Mouse (Mus musculus): ENCODE measurements at regions not wholly inside any gene's neighbourhood (a gene's known extent, or its start where the extent isn't known, plus 50 kb on each side); places are given as distances from the start of the nearest gene placed in this dataset.

DNA sequence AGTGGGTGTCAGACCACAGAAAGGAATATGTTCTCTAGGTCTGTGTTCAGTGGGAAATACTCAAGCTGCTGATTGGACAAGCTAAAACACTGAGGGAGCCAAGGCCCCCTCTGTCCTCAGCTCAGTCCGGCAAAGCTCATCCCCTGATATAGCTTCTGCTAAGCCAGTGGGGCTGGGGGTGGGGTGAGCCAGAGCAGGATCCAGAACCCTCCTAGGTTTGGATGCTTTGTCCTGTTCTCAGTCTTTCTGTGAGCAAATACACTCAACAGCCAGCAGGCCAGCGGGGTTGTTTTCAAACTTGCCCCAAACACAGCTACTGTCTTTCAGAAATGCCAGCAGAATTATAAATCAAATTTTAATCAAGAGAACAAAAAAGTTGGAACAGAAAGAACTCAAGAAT lies 454.4 kb downstream of the Wdr11 start:
- no peak overlapping the region for H3K27ac ChIP-seq (replicated peaks)
- no peaks in the 10 kb centered on the region for H3K9me3 ChIP-seq (replicated peaks)
- no peaks in the 10 kb centered on the region for H3K27me3 ChIP-seq (replicated peaks)
- 52% methylated on average over 2 of the region's 2 CpGs for WGBS
- H3K4me1 ChIP-seq = no peaks in the 10 kb centered on the region
- no peak overlapping the region for H3K4me3 ChIP-seq (replicated peaks)
- ATAC-seq (ENCODE audit: low FRiP score) = no peak
- H3K4me2 ChIP-seq = no peak overlapping the region
- H3K9ac ChIP-seq (replicated peaks) = no peak overlapping the region
- H3K36me3 ChIP-seq = no peaks in the 10 kb centered on the region

GRCm38 (mm10) chr7:130047293-130048034 lies 455.8 kb downstream of the Wdr11 start:
- no peak overlapping the region for H3K4me2 ChIP-seq
- no peaks in the 10 kb centered on the region for H3K4me1 ChIP-seq
- WGBS = 42% methylated on average over 11 of the region's 11 CpGs
- H3K4me3 ChIP-seq (replicated peaks) = no peak overlapping the region
- H3K9me3 ChIP-seq (replicated peaks) = no peaks in the 10 kb centered on the region
- no peaks in the 10 kb centered on the region for H3K27me3 ChIP-seq (replicated peaks)
- no peak for ATAC-seq (ENCODE audit: low FRiP score)
- no peak overlapping the region for H3K27ac ChIP-seq (replicated peaks)
- H3K9ac ChIP-seq (replicated peaks) = no peak overlapping the region
- no peaks in the 10 kb centered on the region for H3K36me3 ChIP-seq

DNA sequence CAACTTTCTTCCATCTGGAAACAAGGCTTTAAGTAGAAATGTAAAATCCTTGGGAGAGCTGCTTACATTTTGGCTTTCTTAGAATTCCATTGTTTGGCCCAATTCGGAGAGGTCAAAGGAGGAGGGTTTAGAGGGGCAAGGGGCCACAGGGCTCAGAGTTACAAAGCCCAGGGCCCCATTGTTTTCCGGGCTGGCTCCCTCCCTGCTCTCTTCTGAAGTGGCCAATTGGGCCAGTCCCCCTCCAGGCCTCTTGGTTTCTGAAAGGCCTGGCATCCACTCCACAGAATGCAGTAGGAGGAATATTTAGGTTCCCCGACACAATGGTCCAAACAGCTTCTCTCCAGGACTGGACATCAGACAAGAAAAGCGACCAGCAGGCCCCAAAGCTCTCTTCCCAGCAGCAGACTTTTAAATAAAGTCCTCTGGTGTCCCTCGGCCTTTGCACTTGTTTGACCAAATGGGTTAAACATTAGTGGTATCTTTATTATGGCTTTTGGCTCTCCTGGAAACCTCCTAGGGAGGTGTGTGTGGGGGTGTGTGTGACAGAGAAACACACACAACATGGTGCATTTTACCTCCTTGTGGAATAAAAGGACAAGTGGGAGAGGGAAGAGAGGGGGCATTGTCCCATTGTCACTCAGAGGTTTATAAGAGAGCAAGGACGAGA lies 456.6 kb downstream of the Wdr11 start:
- H3K4me2 ChIP-seq = no peak overlapping the region
- H3K4me3 ChIP-seq (replicated peaks) = no peak overlapping the region
- H3K36me3 ChIP-seq = no peaks in the 10 kb centered on the region
- H3K4me1 ChIP-seq = no peaks in the 10 kb centered on the region
- 22% methylated on average over 6 of the region's 6 CpGs for WGBS
- no peaks in the 10 kb centered on the region for H3K9me3 ChIP-seq (replicated peaks)
- no peak for ATAC-seq (ENCODE audit: low FRiP score)
- no peak overlapping the region for H3K27ac ChIP-seq (replicated peaks)
- H3K9ac ChIP-seq (replicated peaks) = no peak overlapping the region
- H3K27me3 ChIP-seq (replicated peaks) = no peaks in the 10 kb centered on the region

- no peak overlapping the region for H3K4me3 ChIP-seq (replicated peaks)
- no peak for ATAC-seq (ENCODE audit: low FRiP score)
- 83% methylated on average over 2 of the region's 2 CpGs for WGBS
- no peaks in the 10 kb centered on the region for H3K27me3 ChIP-seq (replicated peaks)
- no peak overlapping the region for H3K27ac ChIP-seq (replicated peaks)
- H3K9me3 ChIP-seq (replicated peaks) = no peaks in the 10 kb centered on the region
- no peaks in the 10 kb centered on the region for H3K36me3 ChIP-seq
- H3K4me2 ChIP-seq = no peak overlapping the region
- H3K4me1 ChIP-seq = no peaks in the 10 kb centered on the region
- no peak overlapping the region for H3K9ac ChIP-seq (replicated peaks)
Measured at GRCm38 (mm10) chr7:130049461-130049860, 457.8 kb downstream of the Wdr11 start.

GRCm38 (mm10) chr7:130050120-130050519 lies 458.5 kb downstream of the Wdr11 start:
- no peak for ATAC-seq (ENCODE audit: low FRiP score)
- Histone ChIP-seq H3K4me2 (no peak overlapping the region), H3K36me3 (no peaks in the 10 kb centered on the region), H3K27me3 (replicated peaks) (no peaks in the 10 kb centered on the region), H3K4me3 (replicated peaks) (no peak overlapping the region), H3K4me1 (no peaks in the 10 kb centered on the region), H3K27ac (replicated peaks) (no peak overlapping the region), H3K9me3 (replicated peaks) (no peaks in the 10 kb centered on the region), H3K9ac (replicated peaks) (no peak overlapping the region)
- WGBS = 25% methylated on average over 2 of the region's 2 CpGs

DNA sequence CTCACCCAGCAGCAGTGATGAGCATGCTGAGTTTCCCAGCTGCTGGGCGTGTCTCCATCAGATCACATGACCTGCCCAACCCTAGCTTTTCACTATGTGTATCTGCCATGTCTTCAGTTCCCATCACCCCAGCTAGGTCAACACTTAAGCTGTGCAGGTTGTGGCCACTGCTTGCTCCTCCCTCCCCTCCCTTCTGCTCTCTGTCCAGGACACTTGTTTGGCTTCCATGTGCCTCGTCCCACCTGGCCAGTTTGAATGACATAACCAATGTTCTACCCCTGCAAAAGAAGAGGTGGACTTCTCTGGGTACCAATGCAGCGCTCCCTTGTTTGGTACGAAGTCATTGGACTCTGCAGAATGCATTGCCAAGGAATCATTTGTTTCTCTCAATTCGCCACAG lies 460.7 kb downstream of the Wdr11 start:
- 93% methylated on average over 5 of the region's 5 CpGs for WGBS
- Histone ChIP-seq H3K9me3 (replicated peaks) (no peaks in the 10 kb centered on the region), H3K4me3 (replicated peaks) (no peak overlapping the region), H3K27ac (replicated peaks) (no peak overlapping the region), H3K4me1 (no peaks in the 10 kb centered on the region), H3K36me3 (no peaks in the 10 kb centered on the region), H3K27me3 (replicated peaks) (no peaks in the 10 kb centered on the region), H3K4me2 (no peak overlapping the region), H3K9ac (replicated peaks) (no peak overlapping the region)
- ATAC-seq (ENCODE audit: low FRiP score) = no peak

- WGBS = 91% methylated on average over 6 of the region's 6 CpGs
Measured at GRCm38 (mm10) chr7:130057708-130058107, 462.5 kb downstream of the Ate1 start.

GRCm38 (mm10) chr7:130058267-130058666 lies 461.9 kb downstream of the Ate1 start:
- H3K27ac ChIP-seq (replicated peaks) = no peak overlapping the region
- no peak for ATAC-seq (ENCODE audit: low FRiP score)
- 41% methylated on average over 12 of the region's 12 CpGs for WGBS
- no peak overlapping the region for H3K9ac ChIP-seq (replicated peaks)
- no peak overlapping the region for H3K4me2 ChIP-seq
- H3K27me3 ChIP-seq (replicated peaks) = no peaks in the 10 kb centered on the region
- H3K4me1 ChIP-seq = no peaks in the 10 kb centered on the region
- no peaks in the 10 kb centered on the region for H3K9me3 ChIP-seq (replicated peaks)
- H3K4me3 ChIP-seq (replicated peaks) = no peak overlapping the region
- H3K36me3 ChIP-seq = no peaks in the 10 kb centered on the region

More at GRCm38 (mm10) chr7:130057708-130058107, 462.5 kb downstream of the Ate1 start:
- Histone ChIP-seq H3K4me1 (no peaks in the 10 kb centered on the region), H3K9ac (replicated peaks) (no peak overlapping the region), H3K4me3 (replicated peaks) (no peak overlapping the region), H3K27me3 (replicated peaks) (no peaks in the 10 kb centered on the region), H3K27ac (replicated peaks) (no peak overlapping the region), H3K4me2 (no peak overlapping the region), H3K36me3 (no peaks in the 10 kb centered on the region), H3K9me3 (replicated peaks) (no peaks in the 10 kb centered on the region)
- ATAC-seq (ENCODE audit: low FRiP score) = no peak

DNA sequence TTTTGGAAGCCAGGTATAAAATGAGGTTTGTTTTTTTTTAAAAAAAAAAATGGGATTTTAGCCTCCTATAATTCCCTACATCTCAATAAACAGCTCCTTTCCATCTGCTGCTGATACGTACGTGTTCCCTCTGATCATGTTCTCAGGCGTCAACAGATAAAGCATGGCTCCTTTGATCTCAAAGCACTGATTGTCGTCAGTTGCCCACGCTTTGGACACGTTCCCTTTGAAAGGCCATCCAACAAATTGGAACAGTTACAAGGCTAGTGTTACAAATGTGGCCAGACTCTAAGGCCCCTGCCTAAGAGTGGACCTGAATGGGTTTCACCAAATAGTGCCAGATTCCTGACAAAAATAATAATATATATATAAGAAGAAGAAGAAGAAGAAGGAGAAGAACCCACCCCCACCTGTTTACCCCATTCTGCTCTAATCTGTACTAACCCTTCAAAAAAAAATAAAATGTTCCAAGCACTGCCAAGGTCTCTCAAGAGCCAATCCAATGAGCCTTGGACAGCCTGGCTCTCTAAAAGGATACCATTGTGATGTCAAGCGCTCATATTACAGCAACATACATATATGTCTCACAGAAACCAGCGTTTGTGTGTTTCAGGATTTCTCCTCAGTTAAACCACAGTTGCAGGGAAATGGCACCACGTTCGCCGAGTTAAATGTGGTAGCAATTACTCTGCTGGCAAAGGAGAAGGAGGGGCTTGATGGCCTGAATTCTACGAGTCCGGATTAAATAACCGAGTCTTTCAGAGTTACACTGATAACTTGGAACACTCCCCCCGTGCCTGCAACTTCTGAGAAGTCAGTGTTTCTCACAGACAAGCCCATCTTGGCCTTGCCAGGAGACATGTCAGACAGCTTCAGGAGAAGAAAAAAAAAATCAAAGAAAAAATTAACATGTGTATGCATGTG lies 460.2 kb downstream of the Ate1 start:
- no peak overlapping the region for H3K4me2 ChIP-seq
- no peaks in the 10 kb centered on the region for H3K27me3 ChIP-seq (replicated peaks)
- H3K4me3 ChIP-seq (replicated peaks) = no peak overlapping the region
- 73% methylated on average over 15 of the region's 15 CpGs for WGBS
- ATAC-seq (ENCODE audit: low FRiP score) = no peak
- H3K4me1 ChIP-seq = no peaks in the 10 kb centered on the region
- no peaks in the 10 kb centered on the region for H3K9me3 ChIP-seq (replicated peaks)
- H3K9ac ChIP-seq (replicated peaks) = no peak overlapping the region
- no peak overlapping the region for H3K27ac ChIP-seq (replicated peaks)
- no peaks in the 10 kb centered on the region for H3K36me3 ChIP-seq

DNA sequence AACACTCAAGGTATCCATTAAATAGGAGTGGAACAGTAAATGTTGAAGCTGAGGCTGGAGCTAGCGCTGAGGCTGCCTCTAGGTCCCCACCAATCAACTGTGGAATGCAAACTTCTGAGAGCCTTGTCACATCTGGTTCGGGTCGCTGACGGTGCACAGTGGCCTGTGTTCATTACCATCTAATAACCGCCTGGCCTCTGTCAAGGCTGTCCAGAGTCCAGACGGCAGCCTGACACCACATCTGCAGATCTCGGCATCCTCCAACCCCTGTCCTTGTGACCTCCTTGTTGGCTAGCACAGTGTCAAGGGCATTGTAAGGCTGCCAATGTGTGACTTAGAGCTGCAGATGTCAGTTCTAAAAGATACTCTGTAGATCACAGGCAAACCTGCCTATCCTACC lies 455.7 kb downstream of the Ate1 start:
- H3K4me1 ChIP-seq = no peaks in the 10 kb centered on the region
- no peak overlapping the region for H3K9ac ChIP-seq (replicated peaks)
- 61% methylated on average over 7 of the region's 7 CpGs for WGBS
- H3K27ac ChIP-seq (replicated peaks) = no peak overlapping the region
- H3K4me2 ChIP-seq = no peak overlapping the region
- H3K9me3 ChIP-seq (replicated peaks) = no peaks in the 10 kb centered on the region
- ATAC-seq (ENCODE audit: low FRiP score) = no peak
- no peak overlapping the region for H3K4me3 ChIP-seq (replicated peaks)
- H3K27me3 ChIP-seq (replicated peaks) = no peaks in the 10 kb centered on the region
- H3K36me3 ChIP-seq = no peaks in the 10 kb centered on the region

- WGBS = 77% methylated on average over 3 of the region's 3 CpGs
- peaks cover 4% of the 10 kb centered on the region for H3K4me1 ChIP-seq
- no peak overlapping the region for H3K27ac ChIP-seq (replicated peaks)
- H3K9me3 ChIP-seq (replicated peaks) = no peaks in the 10 kb centered on the region
- H3K4me2 ChIP-seq = no peak overlapping the region
- no peak overlapping the region for H3K4me3 ChIP-seq (replicated peaks)
- H3K27me3 ChIP-seq (replicated peaks) = no peaks in the 10 kb centered on the region
- H3K36me3 ChIP-seq = no peaks in the 10 kb centered on the region
- H3K9ac ChIP-seq (replicated peaks) = no peak overlapping the region
- ATAC-seq (ENCODE audit: low FRiP score) = no peak
Measured at GRCm38 (mm10) chr7:130068316-130068715, 451.9 kb downstream of the Ate1 start.

Data from neural tube, embryonic 15.5 days (tissue).